Mouse (Mus musculus) midbrain, embryonic 16.5 days (tissue): ENCODE results near the gene Cgrrf1. TPM values are rescaled to one million over a fixed set of nuclear protein-coding genes. Genes with fewer than 3 reads are reported as not detected.
"Not testable (repeated sequence)": the region's sequence is repeated elsewhere in the genome, so short reads cannot be mapped to it uniquely, and the experiment has no call there.

ENCODE experiments used
- ATAC-seq: fragments of 200-750 bp; cut with Nextera tagmentation; 2 replicates; pipeline ENCODE4 v1.8.0; 2017; ENCODE audit warnings: moderate TSS enrichment
- H3K27ac ChIP-seq: fragments of 300-500 bp; sonication (generic); 2 replicates; pipeline ENCODE4 v1.5.1; 2014; ENCODE audit warnings: mild to moderate bottlenecking, low read length, mixed read lengths
- H3K27me3 ChIP-seq: fragments of 300-500 bp; sonication (generic); 2 replicates; pipeline ENCODE4 v1.6.1; 2014; ENCODE audit warnings: low read depth, low read length, mixed read lengths; ENCODE audit not compliant: control insufficient read depth, insufficient read depth
- H3K36me3 ChIP-seq: fragments of 300-500 bp; sonication (generic); 2 replicates; pipeline ENCODE4 v1.6.1; 2014; ENCODE audit warnings: mild to moderate bottlenecking, low read length, moderate library complexity, mixed read lengths; ENCODE audit not compliant: control insufficient read depth, insufficient read depth
- H3K4me1 ChIP-seq: fragments of 300-500 bp; sonication (generic); 2 replicates; pipeline ENCODE4 v1.6.1; 2014; ENCODE audit warnings: mild to moderate bottlenecking, low read length, mixed read lengths; ENCODE audit not compliant: control insufficient read depth, insufficient read depth
- H3K4me2 ChIP-seq: fragments of 300-500 bp; sonication (generic); 2 replicates; pipeline ENCODE4 v1.6.1; 2014; ENCODE audit warnings: mild to moderate bottlenecking, low read length, mixed read lengths
- H3K4me3 ChIP-seq: fragments of 300-500 bp; sonication (generic); 2 replicates; pipeline ENCODE4 v1.5.1; 2014; ENCODE audit warnings: low read depth, mild to moderate bottlenecking, low read length, moderate library complexity, mixed read lengths
- H3K9ac ChIP-seq: fragments of 300-500 bp; sonication (generic); 2 replicates; pipeline ENCODE4 v1.6.1; 2014; ENCODE audit warnings: low read depth, low read length, mixed read lengths
- H3K9me3 ChIP-seq: fragments of 300-500 bp; sonication (generic); replicated peaks from 2 replicates; pipeline ENCODE4 v1.6.1; 2014; ENCODE audit warnings: mild to moderate bottlenecking, low read length, mixed read lengths; ENCODE audit not compliant: control insufficient read depth, poor library complexity, severe bottlenecking
- WGBS: fragments of 180-500 bp; shearing (Covaris S2); extraction: QIAGEN DNeasy Blood & Tissue Kit; methylation state at CpG from one replicate; pipeline ENCODE4 v1.1.7; 2014; 5-methylcytosine and 5-hydroxymethylcytosine counted together
- polyA plus RNA-seq: library from polyadenylated mRNA; unstranded; fragments of >200 nt; fragmentation: Nextera tagmentation; extraction: Ambion mirVana; gene quantifications from 2 replicates; pipeline ENCODE4 v1.2.1, GENCODE M21; 2015

Gene Cgrrf1
- polyA plus RNA-seq, 1 experiment from 2014 or later, result 19.1 TPM

DNA sequence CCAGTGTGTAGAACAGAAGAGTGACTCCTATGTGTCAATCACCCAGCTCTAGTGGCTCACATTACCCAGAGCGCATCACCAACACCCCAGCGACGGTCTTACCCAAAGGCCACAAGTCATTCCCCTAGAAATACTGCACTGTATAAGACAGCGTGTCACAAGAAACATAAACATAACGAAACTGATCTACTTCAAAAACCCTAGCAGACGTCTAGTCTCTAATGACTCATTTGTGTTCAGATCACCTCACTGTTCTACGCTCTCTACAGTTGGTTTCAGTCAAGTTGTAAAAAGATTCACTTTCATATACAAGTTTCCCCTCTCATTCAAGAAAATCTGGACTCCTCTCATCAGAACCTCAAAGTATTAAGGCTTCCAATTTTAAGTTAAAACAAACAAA is 13.2 kb upstream of the Cgrrf1 start:
- 97% methylated on average over 7 of the region's 7 CpGs for WGBS
- Histone ChIP-seq H3K27me3 (no peaks in the 10 kb centered on the region), H3K9ac (no peak overlapping the region), H3K36me3 (peaks cover 7% of the 10 kb centered on the region; the same call in 1 of the 2 replicates), H3K4me2 (no peak overlapping the region), H3K4me1 (peaks cover 13% of the 10 kb centered on the region), H3K4me3 (no peak overlapping the region), H3K9me3 (no peaks in the 10 kb centered on the region), H3K27ac (no peak overlapping the region)
- ATAC-seq, result no peak

DNA sequence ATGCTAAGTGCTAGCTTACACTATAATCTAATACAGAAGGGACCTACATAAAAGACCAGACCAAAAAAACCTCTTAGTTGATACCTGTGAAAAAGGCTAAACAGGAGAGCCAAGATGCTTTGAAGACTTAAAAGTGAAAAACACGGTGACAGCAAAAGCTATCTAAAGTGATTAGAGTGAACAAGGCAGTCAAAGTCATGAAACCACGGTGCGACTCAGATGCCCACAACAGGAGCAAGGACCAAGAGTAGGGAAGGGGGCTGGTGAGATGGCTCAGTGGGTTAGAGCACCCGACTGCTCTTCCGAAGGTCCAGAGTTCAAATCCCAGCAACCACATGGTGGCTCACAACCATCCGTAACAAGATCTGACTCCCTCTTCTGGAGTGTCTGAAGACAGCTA is 12.0 kb upstream of the Cgrrf1 start:
- H3K4me2 ChIP-seq, H3K27me3 ChIP-seq, ATAC-seq, H3K36me3 ChIP-seq, H3K9me3 ChIP-seq, H3K4me3 ChIP-seq, H3K9ac ChIP-seq, H3K27ac ChIP-seq: not testable (repeated sequence)
- 99% methylated on average over 5 of the region's 6 CpGs for WGBS
- peaks cover 13% of the 10 kb centered on the region for H3K4me1 ChIP-seq

DNA sequence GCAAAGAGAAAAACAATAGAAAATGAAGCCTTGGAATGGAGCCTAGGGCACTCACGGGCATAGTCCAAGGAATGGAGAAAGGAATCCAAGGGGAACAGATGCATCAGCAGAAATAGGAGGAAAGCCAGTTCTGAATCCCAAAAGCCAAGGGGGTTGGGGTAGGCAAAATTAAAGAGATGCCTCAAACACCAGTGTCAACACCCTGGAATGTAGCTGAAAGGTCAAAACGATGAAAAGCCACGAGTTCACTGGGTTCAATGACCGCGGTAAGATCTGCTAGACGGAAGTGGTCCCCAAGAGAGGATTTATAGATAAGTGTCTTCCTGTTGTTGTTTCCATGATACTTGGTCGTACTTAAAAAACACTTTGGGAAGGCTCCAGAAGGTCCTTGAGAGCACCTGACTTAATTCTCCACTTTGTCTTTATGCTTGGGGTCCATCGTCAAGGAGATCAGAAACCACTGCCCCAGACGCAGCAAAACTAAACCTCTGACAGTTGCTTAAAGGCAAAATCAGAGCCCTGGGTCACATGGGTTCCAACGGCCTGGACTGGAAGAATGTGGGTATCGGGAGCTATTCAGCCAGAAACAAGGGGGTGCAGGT is 10.6 kb upstream of the Cgrrf1 start:
- peaks cover 3% of the 10 kb centered on the region; the same call in 1 of the 2 replicates for H3K36me3 ChIP-seq
- WGBS, result 1% methylated on average over 11 of the region's 11 CpGs
- no peaks in the 10 kb centered on the region for H3K27me3 ChIP-seq
- H3K9ac ChIP-seq, result peak overlapping the region; percentile 87
- peaks cover 13% of the 10 kb centered on the region for H3K4me1 ChIP-seq
- peak overlapping the region; percentile 98 for H3K4me2 ChIP-seq
- peak overlapping the region; percentile 85 for H3K27ac ChIP-seq
- ATAC-seq, result no peak
- H3K4me3 ChIP-seq, result peak overlapping the region; percentile 83
- H3K9me3 ChIP-seq, result no peaks in the 10 kb centered on the region

DNA sequence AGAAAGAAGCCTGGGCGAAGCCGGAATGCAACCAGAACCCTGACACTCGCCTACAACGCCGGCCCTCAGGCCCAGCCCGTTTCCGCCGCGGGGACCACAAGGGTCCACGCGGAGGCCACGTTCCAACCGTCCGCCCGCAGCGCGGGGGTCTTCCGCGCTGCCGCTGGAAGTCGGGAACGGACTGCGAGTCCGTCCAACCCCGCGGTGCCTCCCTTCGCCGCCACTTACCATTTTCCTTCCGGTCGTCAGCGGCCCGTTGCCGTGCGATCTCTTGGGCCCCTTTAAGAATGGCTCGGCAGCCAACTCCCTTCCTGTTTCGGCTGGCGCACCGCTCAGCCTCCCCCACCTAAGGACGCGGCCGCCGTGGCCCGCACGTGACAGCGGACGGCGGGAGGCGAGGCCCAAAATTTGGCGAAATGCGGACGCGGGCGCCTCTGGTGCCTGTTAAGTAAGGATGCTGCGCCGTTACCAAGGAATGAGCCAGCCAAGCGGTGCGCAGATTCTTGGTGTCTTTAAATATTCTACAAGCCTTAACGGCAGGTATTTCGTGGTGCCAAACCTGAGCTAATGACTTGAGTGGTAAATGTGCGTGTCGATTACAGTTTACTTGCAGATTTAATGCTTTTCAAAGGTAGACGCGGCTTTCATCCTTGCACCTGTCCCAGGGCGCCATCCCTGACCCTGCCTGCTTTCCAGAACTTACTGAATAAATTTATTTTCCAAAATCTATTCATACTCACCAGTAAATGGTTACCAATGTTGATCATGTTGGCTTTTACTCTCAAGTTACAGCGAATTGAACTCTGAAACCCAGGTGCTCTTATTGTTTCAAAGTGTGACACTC is 9.8 kb upstream of the Cgrrf1 start, which contains the start of gene Gmfb:
Gene Gmfb (minus strand): TSS at position 370 of the 844 bp plus-strand sequence.
- H3K9me3 ChIP-seq, result no peaks in the 10 kb centered on the region
- under 1% methylated on average over 59 of the region's 65 CpGs for WGBS
- H3K4me3 ChIP-seq, result peak within 1 kb of the TSS; percentile 83
- H3K4me2 ChIP-seq, result peak within 1 kb of the TSS; percentile 98
- H3K27me3 ChIP-seq, result no peaks in the 10 kb centered on the region
- H3K9ac ChIP-seq, result peak within 1 kb of the TSS; percentile 87
- peak; percentile 98 for ATAC-seq
- peaks cover 13% of the 10 kb centered on the region for H3K4me1 ChIP-seq
- H3K36me3 ChIP-seq, result peaks cover under 1% of the 10 kb centered on the region; the same call in 1 of the 2 replicates
- peak within 1 kb of the TSS; percentile 85 for H3K27ac ChIP-seq

DNA sequence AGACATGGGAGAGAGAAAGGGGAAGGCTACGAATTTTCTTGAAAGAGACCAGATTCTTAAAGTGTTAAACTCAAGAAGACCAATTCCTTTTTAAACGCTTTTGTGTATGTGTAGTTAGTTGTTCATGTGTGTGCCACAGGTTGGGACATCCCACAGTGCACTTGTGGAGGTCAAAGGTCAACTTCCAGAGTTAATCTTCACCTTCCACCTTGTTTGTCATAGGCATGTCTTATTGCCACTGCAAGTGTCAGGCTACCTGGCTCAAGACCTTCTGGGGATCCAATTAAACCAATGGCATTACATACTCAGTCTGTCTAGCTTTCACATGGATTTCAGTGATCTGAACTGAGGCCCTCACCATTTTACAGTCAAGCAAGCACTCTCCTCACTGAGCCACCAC is 7.9 kb upstream of the Cgrrf1 start:
- Histone ChIP-seq H3K4me3 (no peak overlapping the region), H3K27me3 (no peaks in the 10 kb centered on the region), H3K27ac (no peak overlapping the region), H3K9ac (no peak overlapping the region), H3K4me1 (peaks cover 13% of the 10 kb centered on the region), H3K36me3 (no peaks in the 10 kb centered on the region), H3K4me2 (no peak overlapping the region), H3K9me3 (no peaks in the 10 kb centered on the region)
- 82% methylated on average over 2 of the region's 2 CpGs for WGBS
- ATAC-seq, result no peak

DNA sequence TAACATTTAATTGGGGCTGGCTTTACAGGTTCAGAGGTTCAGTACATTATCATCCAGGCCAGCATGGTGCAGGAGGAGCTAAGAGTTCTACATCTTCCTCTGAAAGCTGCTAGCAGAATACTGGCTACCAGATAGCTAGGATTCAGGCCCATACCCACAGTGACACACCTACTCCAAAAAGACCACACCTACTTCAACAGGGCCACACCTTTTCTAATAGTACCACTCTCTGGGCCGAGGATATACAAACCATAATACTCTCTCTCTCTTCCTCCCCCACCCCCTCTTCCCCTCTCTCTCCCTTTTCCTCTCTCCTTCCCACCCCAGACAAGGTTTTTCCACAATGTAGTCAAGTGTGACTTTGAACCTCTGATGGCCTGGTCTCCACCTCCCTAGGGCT is 4.5 kb upstream of the Cgrrf1 start:
- no peak overlapping the region for H3K9ac ChIP-seq
- WGBS, result 67% methylated on average over 1 of the region's 1 CpGs
- no peaks in the 10 kb centered on the region for H3K9me3 ChIP-seq
- no peak overlapping the region for H3K4me2 ChIP-seq
- H3K36me3 ChIP-seq, result no peaks in the 10 kb centered on the region
- ATAC-seq, result no peak
- no peak overlapping the region for H3K4me3 ChIP-seq
- H3K27ac ChIP-seq, result no peak overlapping the region
- peaks cover 7% of the 10 kb centered on the region for H3K4me1 ChIP-seq
- H3K27me3 ChIP-seq, result no peaks in the 10 kb centered on the region

DNA sequence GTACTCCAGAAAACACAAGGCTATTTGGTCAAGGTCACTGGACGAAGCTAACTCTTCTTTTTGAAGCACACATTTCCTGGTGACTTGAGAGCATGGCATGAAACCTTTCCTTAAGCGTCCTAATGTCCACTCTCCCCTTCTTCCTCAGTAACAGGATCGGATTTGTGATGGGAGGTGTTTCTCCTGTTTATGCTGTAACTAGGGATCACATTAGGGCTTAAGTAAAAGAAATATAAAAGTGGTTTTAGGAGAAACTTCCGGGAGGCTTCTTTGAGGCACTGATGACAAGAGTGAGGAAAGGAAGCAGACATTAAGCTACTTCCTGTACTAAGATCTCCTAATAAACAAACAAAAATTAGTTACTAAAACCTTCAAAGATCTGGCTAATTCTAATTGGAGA is 630 bp upstream of the Cgrrf1 start:
- no peak overlapping the region for H3K27ac ChIP-seq
- H3K4me1 ChIP-seq, result peaks cover 11% of the 10 kb centered on the region
- peak overlapping the region; percentile 74 for H3K4me3 ChIP-seq
- peak overlapping the region; percentile 95 for H3K4me2 ChIP-seq
- 5% methylated on average over 4 of the region's 4 CpGs for WGBS
- peak; percentile 5; the same call in 1 of the 2 replicates for ATAC-seq
- H3K9ac ChIP-seq, result no peak overlapping the region; the same call in 1 of the 2 replicates
- H3K36me3 ChIP-seq, result no peaks in the 10 kb centered on the region
- no peaks in the 10 kb centered on the region for H3K9me3 ChIP-seq
- H3K27me3 ChIP-seq, result no peaks in the 10 kb centered on the region

DNA sequence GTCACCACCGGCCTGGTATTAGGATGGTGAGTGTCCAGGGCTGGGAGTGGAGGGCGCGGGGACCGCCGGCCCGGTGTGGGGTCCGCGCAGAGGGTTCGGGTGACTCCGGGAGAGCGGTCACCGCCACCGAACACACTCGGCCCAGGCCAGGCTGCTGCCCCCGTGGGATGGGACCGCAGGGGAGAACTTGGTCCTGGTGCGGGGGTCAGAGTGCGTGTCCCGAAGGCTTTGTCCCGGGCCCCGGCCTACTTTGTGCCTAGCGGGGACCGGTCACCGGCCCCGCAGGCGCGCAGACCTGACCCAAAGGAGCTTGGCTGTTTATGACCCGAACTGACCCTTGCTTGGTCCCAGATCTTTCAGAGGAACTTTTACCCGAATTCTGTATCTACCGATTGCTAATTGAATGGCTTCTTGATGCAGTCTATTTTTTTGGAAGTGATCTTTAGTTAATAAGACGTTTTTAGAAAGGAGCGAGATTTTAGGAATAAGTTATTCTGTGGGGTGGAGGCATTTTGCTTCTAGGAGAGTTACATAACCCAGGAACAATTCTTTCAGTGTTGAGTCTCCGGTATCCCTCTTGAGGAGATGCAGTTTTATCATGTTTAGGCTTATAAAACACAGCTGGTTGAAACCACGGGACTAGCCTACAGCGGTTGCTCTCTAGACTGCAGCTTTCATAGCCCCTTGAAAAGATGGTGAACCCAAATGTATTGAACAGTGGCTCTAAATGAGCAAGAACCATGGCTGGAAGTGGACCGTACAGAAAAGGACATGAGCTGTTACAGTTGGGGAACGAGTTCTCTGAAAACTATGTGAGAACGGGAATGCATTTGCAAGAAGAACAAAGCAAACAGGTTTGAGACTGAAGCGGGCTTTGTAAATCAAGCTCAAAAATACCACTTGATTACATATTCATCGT is 688 bp downstream of the Cgrrf1 start:
- no peak overlapping the region for H3K27ac ChIP-seq

More for the DNA sequence above, 688 bp downstream of the Cgrrf1 start:
- Histone ChIP-seq H3K9me3 (no peaks in the 10 kb centered on the region), H3K36me3 (no peaks in the 10 kb centered on the region), H3K27me3 (no peaks in the 10 kb centered on the region), H3K4me3 (peak overlapping the region; percentile 74), H3K4me1 (peaks cover 11% of the 10 kb centered on the region), H3K9ac (peak overlapping the region; percentile 77), H3K4me2 (peak overlapping the region; percentile 95)
- no peak; the same call in 1 of the 2 replicates for ATAC-seq
- 9% methylated on average over 40 of the region's 40 CpGs for WGBS
